Mouse (Mus musculus) cortical plate, adult 2 months (tissue): ENCODE results near the gene Oas1h.

Source experiments
- CTCF ChIP-seq: fragments of 200-500 bp; IDR thresholded peaks from 2 replicates; pipeline ENCODE4 v1.5.1; 2011; ENCODE audit warnings: mild to moderate bottlenecking, control low read depth, low read length; ENCODE audit not compliant: insufficient read depth; ENCODE audit errors: extremely low read depth
- POLR2A ChIP-seq: fragments of 200-500 bp; IDR thresholded peaks from 2 replicates; pipeline ENCODE4 v1.6.1; 2011; ENCODE audit warnings: mild to moderate bottlenecking, low read length, control low read depth; ENCODE audit not compliant: insufficient read depth; ENCODE audit errors: extremely low read depth

DNA sequence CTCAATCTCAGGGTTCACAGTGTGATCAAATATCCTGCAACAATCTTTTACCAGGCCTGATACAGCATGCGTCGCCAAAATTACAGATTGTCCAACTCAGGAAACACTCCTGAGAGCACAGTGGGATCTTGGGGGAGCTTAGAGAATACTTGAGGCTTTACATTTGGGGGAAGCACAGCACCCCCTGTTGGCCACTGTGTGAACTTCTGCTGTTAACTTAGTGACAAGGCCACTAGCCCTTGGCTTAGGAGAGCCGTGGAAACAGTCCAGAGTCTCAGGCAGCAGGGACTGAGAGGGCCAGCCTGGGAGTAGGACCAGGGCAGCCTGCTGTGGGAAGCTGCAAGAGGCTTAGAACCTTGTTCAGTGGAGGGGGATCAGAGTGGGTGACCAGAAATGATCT, 45.3 kb upstream of the Oas1h start:
- no peak for TF ChIP-seq POLR2A
- TF ChIP-seq CTCF: peak; percentile 30; the same call in 1 of the 2 replicates
